Mouse (Mus musculus) neural tube, embryonic 14.5 days (tissue): Measurements from ENCODE around the gene Spatc1l. TPM values are rescaled to one million over a fixed set of nuclear protein-coding genes. Genes with fewer than 3 reads are reported as not detected.
A peak's percentile ranks its signal among the peaks of the same experiment; 100 is the strongest.

Source experiments
- ATAC-seq: fragments of 200-750 bp; cut with Nextera tagmentation; 2 replicates; pipeline ENCODE4 v1.8.0; 2017; ENCODE audit warnings: low read depth, mild to moderate bottlenecking, moderate TSS enrichment, moderate library complexity
- H3K27ac ChIP-seq: fragments of 300-500 bp; sonication (generic); 2 replicates; pipeline ENCODE4 v1.5.1; 2014; ENCODE audit warnings: low read depth, mild to moderate bottlenecking, control low read depth, low read length, moderate library complexity, mixed read lengths
- H3K27me3 ChIP-seq: fragments of 300-500 bp; sonication (generic); 2 replicates; pipeline ENCODE4 v1.6.1; 2014; ENCODE audit warnings: low read length; ENCODE audit not compliant: control insufficient read depth, insufficient read depth
- H3K36me3 ChIP-seq: fragments of 300-500 bp; sonication (generic); 2 replicates; pipeline ENCODE4 v1.6.1; 2014; ENCODE audit warnings: low read length, mixed read lengths; ENCODE audit not compliant: control insufficient read depth, insufficient read depth
- H3K4me1 ChIP-seq: fragments of 300-500 bp; sonication (generic); 2 replicates; pipeline ENCODE4 v1.6.1; 2014; ENCODE audit warnings: low read length; ENCODE audit not compliant: control insufficient read depth, insufficient read depth
- H3K4me2 ChIP-seq: fragments of 300-500 bp; sonication (generic); 2 replicates; pipeline ENCODE4 v1.6.1; 2014; ENCODE audit warnings: mild to moderate bottlenecking, low read depth, low read length, control low read depth
- H3K4me3 ChIP-seq: fragments of 300-500 bp; sonication (generic); 2 replicates; pipeline ENCODE4 v1.5.1; 2014; ENCODE audit warnings: low read depth, low read length, control low read depth, mixed read lengths
- H3K9ac ChIP-seq: fragments of 300-500 bp; sonication (generic); replicated peaks from 2 replicates; pipeline ENCODE4 v1.6.1; 2014; ENCODE audit warnings: low read depth, mild to moderate bottlenecking, control low read depth, low read length, mixed read lengths
- H3K9me3 ChIP-seq: fragments of 300-500 bp; sonication (generic); 2 replicates; pipeline ENCODE4 v1.6.1; 2016; ENCODE audit warnings: low read length; ENCODE audit not compliant: control insufficient read depth
- WGBS: fragments of 180-500 bp; shearing (Covaris S2); extraction: QIAGEN DNeasy Blood & Tissue Kit; methylation state at CpG from one replicate; pipeline ENCODE4 v1.1.7; 2014; 5-methylcytosine and 5-hydroxymethylcytosine counted together
- polyA plus RNA-seq: library from polyadenylated mRNA; unstranded; fragments of >200 nt; fragmentation: Nextera tagmentation; extraction: Ambion mirVana; gene quantifications from 2 replicates; pipeline ENCODE4 v1.2.1, GENCODE M21; 2014

Spatc1l gene
- 0.15 TPM in 1 of 2 replicates, not detected in the other for polyA plus RNA-seq

- H3K9ac ChIP-seq = no peak within 1 kb of the TSS
- H3K36me3 ChIP-seq = no peaks in the 10 kb centered on the region
- no peak for ATAC-seq
- H3K4me3 ChIP-seq = no peak within 1 kb of the TSS
- no peaks in the 10 kb centered on the region for H3K9me3 ChIP-seq
- WGBS = 92% methylated on average over 10 of the region's 10 CpGs
- no peaks in the 10 kb centered on the region for H3K27me3 ChIP-seq
- no peak within 1 kb of the TSS for H3K4me2 ChIP-seq
- no peak within 1 kb of the TSS for H3K27ac ChIP-seq
- H3K4me1 ChIP-seq = no peaks in the 10 kb centered on the region
Measured at GRCm38 (mm10) chr10:76561972-76562371, at the start of gene Spatc1l. TSS of gene Spatc1l (plus strand) at chr10:76562272.

- no peaks in the 10 kb centered on the region for H3K4me1 ChIP-seq
- WGBS = 45% methylated on average over 5 of the region's 5 CpGs
- no peak overlapping the region for H3K27ac ChIP-seq
- H3K4me2 ChIP-seq = no peak overlapping the region
- peaks cover 46% of the 10 kb centered on the region for H3K36me3 ChIP-seq
- H3K9ac ChIP-seq = no peak overlapping the region
- no peak overlapping the region for H3K4me3 ChIP-seq
- no peaks in the 10 kb centered on the region for H3K27me3 ChIP-seq
- no peaks in the 10 kb centered on the region for H3K9me3 ChIP-seq
- ATAC-seq = peak; percentile 71; the same call in 1 of the 2 replicates
Measured at GRCm38 (mm10) chr10:76512965-76513583, 49.0 kb upstream of the Spatc1l start.

GRCm38 (mm10) chr10:76530922-76531321 is 31.1 kb upstream of the Spatc1l start:
- H3K27me3 ChIP-seq = no peaks in the 10 kb centered on the region
- peak overlapping the region; percentile 52 for H3K4me2 ChIP-seq
- H3K4me1 ChIP-seq = peaks cover 7% of the 10 kb centered on the region
- H3K9ac ChIP-seq = peak overlapping the region; percentile 41
- H3K27ac ChIP-seq = peak overlapping the region; percentile 68; the same call in 1 of the 2 replicates
- peak overlapping the region; percentile 53 for H3K4me3 ChIP-seq
- peak; percentile 63 for ATAC-seq
- peaks cover 13% of the 10 kb centered on the region; the same call in 1 of the 2 replicates for H3K36me3 ChIP-seq
- no peaks in the 10 kb centered on the region for H3K9me3 ChIP-seq
- 4% methylated on average over 11 of the region's 11 CpGs for WGBS

GRCm38 (mm10) chr10:76531375-76531774 is 30.7 kb upstream of the Spatc1l start, which contains the start of gene Lss:
TSS of gene Lss (plus strand) at chr10:76531588.
- under 1% methylated on average over 37 of the region's 37 CpGs for WGBS
- no peaks in the 10 kb centered on the region for H3K27me3 ChIP-seq
- H3K9ac ChIP-seq = peak within 1 kb of the TSS; percentile 56
- peak; percentile 100 for ATAC-seq
- peak within 1 kb of the TSS; percentile 68 for H3K27ac ChIP-seq
- peak within 1 kb of the TSS; percentile 53 for H3K4me3 ChIP-seq
- peaks cover 7% of the 10 kb centered on the region for H3K4me1 ChIP-seq
- peak within 1 kb of the TSS; percentile 52 for H3K4me2 ChIP-seq
- H3K9me3 ChIP-seq = no peaks in the 10 kb centered on the region
- peaks cover 17% of the 10 kb centered on the region; the same call in 1 of the 2 replicates for H3K36me3 ChIP-seq

GRCm38 (mm10) chr10:76531828-76532227 is 30.2 kb upstream of the Spatc1l start:
- peak overlapping the region; percentile 68 for H3K27ac ChIP-seq
- 2% methylated on average over 14 of the region's 14 CpGs for WGBS
- no peaks in the 10 kb centered on the region for H3K27me3 ChIP-seq
- peak overlapping the region; percentile 56 for H3K9ac ChIP-seq
- H3K4me1 ChIP-seq = peaks cover 7% of the 10 kb centered on the region
- no peaks in the 10 kb centered on the region for H3K9me3 ChIP-seq
- peaks cover 20% of the 10 kb centered on the region for H3K36me3 ChIP-seq
- ATAC-seq = peak; percentile 30
- H3K4me3 ChIP-seq = peak overlapping the region; percentile 53
- H3K4me2 ChIP-seq = peak overlapping the region; percentile 52

- ATAC-seq = no peak
- peaks cover 47% of the 10 kb centered on the region for H3K36me3 ChIP-seq
Measured at GRCm38 (mm10) chr10:76535526-76535925, 26.5 kb upstream of the Spatc1l start.

GRCm38 (mm10) chr10:76537619-76538018 is 24.5 kb upstream of the Spatc1l start:
- Histone ChIP-seq H3K4me2 (no peak overlapping the region), H3K27ac (no peak overlapping the region), H3K36me3 (peaks cover 68% of the 10 kb centered on the region), H3K27me3 (no peaks in the 10 kb centered on the region), H3K9me3 (no peaks in the 10 kb centered on the region), H3K9ac (no peak overlapping the region), H3K4me1 (no peaks in the 10 kb centered on the region), H3K4me3 (no peak overlapping the region)
- WGBS = 86% methylated on average over 9 of the region's 9 CpGs
- no peak for ATAC-seq

More at GRCm38 (mm10) chr10:76535526-76535925, 26.5 kb upstream of the Spatc1l start:
- H3K9ac ChIP-seq = no peak overlapping the region
- peaks cover 7% of the 10 kb centered on the region for H3K4me1 ChIP-seq
- no peaks in the 10 kb centered on the region for H3K27me3 ChIP-seq
- H3K4me2 ChIP-seq = no peak overlapping the region
- 98% methylated on average over 7 of the region's 7 CpGs for WGBS
- no peak overlapping the region for H3K4me3 ChIP-seq
- no peak overlapping the region for H3K27ac ChIP-seq
- H3K9me3 ChIP-seq = no peaks in the 10 kb centered on the region

GRCm38 (mm10) chr10:76541336-76542085 is 20.6 kb upstream of the Spatc1l start:
- H3K4me3 ChIP-seq = no peak overlapping the region
- no peak overlapping the region for H3K27ac ChIP-seq
- WGBS = 97% methylated on average over 11 of the region's 11 CpGs
- peaks cover 88% of the 10 kb centered on the region for H3K36me3 ChIP-seq
- no peaks in the 10 kb centered on the region for H3K27me3 ChIP-seq
- no peak overlapping the region for H3K9ac ChIP-seq
- H3K4me1 ChIP-seq = no peaks in the 10 kb centered on the region
- ATAC-seq = no peak
- no peaks in the 10 kb centered on the region for H3K9me3 ChIP-seq
- no peak overlapping the region for H3K4me2 ChIP-seq
